Mouse (Mus musculus) adrenal gland, postnatal 25 days (tissue): ENCODE results near the gene Ankrd31. TPM values are rescaled to one million over a fixed set of nuclear protein-coding genes. Genes with fewer than 3 reads are reported as not detected.
"Not testable (repeated sequence)": the region's sequence is repeated elsewhere in the genome, so short reads cannot be mapped to it uniquely, and the experiment has no call there.

Source experiments
- DNase-seq: peaks from one replicate; pipeline ENCODE4 v3.0.0; 2021; ENCODE audit warnings: mixed read lengths
- long read RNA-seq: library from polyadenylated mRNA; stranded (forward); transcript quantifications from one replicate; pipeline ENCODE4 v2.0.0, GENCODE M21; 2021
- total RNA-seq: library from RNA; stranded (reverse); gene quantifications from 2 replicates; pipeline ENCODE4 v1.2.3, GENCODE M21; 2021

Ankrd31 gene
- not detected in 2 replicates for total RNA-seq
- long read RNA-seq: 0 reads

DNA sequence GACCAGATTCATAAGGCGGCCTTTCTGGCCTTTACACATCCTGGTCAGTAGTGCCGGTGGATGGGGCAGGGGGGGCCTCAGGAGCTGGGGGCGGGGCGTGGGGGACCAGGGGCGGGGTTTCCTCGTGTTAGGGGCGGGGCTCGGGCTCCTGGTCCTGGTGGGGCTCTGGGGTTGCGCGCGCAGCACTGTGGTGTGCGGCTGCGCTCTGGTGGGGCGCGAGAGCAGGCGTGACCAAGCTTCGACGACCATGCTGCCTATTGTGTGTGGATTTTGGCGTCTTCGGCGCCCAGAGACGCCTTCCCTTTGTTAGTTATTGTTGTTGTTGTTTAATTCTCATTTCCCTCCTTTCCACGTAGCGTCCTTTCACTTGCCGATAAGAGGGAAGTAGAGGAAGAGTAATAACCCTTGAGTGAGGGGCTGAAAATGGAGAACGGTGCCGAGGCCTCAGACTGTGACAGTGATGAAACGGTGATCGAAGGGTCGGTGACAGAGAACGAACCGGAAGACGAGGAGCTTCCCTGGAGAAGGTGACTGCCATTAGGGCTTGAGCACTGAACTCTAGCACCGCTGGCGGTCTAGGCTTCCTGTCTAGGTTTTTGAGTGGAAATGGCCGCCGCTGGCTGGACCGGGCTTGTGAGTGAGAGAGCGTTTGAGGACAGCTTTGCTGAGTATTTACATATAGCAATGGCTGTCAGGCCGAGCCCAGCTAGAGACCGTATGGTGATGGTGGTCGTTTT lies at the start of gene Ankrd31:
Gene Ankrd31, plus strand, starts transcription at position 164 of the 737 bp plus-strand sequence.
- no peak for DNase-seq

DNA sequence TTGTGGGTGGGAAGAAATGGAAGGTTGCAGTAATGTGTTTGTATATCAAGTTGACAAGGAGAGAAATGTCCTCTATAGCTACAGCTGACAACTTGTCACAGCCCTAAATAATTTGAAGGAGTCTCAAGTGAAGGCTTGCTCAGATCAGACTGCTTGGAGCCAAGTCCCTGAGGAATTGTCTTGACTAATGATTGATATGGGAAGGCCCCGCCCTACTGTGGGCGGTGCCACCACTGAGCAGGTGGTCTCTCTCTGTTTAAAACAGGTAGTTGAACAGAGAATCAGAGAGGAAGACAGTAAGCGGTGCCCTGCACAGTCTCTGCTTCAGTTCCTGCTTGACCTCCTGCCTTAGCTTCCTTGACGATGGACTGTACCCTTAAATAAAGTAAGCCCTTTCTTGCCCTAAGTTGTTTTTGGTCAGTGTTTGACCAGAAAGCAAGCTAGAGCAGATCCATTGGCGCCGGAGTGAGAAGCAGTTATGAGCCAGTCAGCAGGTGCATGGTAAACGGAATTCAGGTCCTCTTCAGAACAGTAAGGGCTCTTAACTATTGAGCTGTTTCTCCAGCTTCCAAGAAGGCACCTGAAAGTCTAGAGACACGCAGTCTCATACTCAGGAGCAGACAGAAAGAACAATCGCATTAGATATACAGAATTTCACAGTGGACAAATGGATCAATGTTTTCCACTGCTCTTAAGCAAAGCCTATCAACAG lies 45.3 kb upstream of the Ankrd31 start:
- no peak for DNase-seq

DNA sequence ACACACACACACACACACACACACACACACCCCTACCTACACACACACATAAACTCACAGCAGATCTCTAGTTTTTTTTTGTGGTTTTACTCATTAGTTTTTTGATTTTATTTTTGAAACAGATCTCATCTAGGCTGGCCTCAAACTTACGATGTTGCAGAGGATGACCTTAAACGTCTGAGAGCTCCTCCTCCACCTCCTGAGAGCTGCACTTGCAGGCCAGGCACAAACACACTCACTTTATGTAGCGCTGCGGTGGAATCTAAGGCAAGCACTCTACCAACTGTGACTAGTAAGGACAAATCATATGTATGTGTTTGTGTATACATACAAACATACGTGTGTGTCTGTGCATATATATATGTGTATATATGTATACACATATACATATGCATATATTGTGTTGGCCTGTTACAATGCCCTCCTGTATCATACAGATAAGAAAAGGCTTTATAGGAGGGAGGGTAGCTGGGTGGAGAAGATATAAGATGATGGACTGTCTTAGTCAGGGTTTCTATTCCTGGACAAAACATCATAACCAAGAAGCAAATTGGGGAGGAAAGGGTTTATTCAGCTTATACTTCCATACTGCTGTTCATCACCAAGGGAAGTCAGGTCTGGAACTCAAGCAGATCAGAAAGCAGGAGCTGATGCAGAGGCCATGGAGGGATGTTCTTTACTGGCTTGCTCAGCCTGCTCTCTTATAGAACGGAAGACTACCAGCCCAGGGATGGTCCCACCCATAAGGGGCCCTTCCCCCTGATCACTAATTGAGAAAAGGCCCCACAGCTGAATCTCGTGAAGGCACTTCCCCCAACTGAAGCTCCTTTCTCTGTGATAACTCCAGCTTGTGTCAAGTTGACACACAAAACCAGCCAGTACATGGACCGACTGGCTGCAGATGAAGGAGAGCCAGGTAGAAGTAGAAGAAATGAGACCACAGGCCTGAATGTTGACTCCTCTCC lies 38.5 kb upstream of the Ankrd31 start:
- DNase-seq: no peak

DNA sequence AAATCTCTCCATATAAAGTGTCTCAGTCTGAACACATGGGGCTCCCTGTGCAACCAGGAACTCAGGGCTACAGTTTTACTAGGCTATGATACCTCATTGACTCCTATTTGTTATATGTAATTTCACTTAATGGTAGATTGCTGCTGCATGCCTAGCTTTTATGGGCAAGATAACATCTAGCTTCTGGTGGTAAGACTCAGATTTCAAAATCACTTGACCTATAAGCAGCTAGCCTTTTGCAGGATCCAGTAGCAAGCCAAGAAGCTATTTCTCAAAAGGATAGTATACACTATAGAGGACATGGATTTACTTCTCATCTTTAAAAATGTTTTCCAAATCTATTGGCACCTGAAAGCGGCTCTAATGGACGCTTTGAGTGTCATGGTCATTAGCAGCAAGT lies 31.8 kb upstream of the Ankrd31 start:
- no peak for DNase-seq

DNA sequence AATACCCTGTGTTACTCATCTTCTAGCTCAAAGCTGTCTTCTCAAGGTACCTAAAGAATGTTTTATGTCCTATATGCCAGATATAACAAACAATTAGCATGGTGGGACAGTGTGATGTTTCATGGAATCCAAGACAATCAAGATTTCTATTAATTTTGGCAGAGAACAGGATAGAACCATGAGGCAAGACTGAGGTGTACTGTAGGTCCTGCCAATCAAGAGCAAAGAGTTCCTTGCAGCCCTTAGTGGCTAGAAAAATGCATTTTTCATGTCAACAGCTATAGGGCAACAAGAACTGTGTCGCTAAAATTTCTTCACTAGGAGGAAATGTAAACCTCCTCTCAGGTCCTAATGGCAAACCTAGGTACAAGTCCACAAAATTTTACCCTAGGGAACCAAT lies 30.3 kb upstream of the Ankrd31 start:
- no peak for DNase-seq

DNA sequence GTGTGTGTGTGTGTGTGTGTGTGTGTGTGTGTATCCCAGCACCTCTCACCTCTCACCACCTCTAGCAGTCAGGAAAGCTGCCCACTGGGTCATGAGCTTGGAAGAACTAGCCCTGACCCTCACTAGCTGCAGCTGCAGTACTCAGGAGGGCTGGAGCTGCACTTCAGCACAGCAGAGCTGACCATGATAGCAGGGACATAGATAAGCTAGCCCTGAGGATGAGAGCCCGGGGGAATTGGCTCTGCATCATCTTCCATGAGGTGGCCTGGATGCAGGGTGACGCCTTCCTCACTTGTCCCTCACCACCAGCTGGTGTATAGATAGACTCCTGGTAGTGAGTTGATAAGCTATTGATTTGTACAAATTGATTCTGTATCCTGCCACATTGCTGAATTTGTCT lies 28.1 kb upstream of the Ankrd31 start:
- no peak for DNase-seq

DNA sequence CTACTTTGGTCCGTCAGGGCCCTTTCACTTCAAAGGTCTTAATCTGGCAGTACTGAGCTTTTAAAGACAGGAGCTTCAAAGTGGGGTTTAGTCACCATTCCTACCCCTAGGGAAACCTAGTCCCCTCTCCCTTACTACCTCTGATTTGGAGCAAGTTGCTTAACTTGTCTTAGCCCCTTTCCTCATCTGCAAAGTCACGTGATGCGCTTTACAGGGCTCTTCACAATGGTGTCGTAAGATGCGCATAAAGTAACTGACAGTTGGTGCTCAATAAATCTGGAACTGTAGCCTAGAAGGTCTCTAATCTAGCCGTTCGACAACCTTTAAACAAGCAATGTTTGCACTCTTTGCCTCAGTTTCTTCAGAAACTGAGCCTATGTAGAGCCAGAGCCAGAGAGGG lies 19.8 kb upstream of the Ankrd31 start:
- DNase-seq: no peak

DNA sequence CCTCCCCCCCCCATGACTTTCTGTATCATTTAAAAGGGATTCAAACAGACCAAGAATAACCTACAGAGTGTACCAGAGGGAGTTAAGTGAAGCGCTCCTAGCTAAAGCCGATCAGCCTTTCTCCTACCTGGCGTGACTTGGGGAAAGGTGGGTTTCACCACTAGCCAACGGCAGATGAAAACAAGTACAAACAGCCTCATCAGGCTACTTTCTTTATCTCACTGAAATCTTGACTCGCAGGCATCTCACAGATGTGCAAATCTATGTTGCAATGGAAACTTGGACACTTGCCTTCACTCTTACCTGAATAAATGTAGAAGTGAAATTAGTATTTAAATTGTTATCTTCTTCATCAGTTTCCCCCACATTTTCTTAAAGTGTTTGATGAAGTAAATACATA lies 18.9 kb upstream of the Ankrd31 start:
- DNase-seq: no peak

DNA sequence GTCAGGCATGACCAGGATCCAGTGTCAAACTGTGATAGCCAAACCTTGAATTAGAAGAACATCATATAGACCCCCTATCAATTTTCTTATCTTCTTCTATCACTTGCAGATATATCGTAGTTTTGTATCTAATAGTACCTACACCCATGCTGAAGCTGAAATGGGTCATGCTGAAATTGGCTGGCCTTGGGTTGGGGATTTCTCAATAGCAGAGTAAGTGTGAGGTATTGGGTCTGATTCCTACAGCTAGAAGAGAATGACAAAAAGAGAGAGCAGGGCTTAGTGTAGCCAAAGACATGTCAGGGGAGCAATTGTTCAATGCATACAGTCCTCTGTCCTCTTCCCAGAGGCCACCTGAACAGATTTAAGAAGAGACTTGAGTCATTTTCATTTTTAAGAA lies 18.0 kb upstream of the Ankrd31 start:
- DNase-seq: peak; percentile 35

DNA sequence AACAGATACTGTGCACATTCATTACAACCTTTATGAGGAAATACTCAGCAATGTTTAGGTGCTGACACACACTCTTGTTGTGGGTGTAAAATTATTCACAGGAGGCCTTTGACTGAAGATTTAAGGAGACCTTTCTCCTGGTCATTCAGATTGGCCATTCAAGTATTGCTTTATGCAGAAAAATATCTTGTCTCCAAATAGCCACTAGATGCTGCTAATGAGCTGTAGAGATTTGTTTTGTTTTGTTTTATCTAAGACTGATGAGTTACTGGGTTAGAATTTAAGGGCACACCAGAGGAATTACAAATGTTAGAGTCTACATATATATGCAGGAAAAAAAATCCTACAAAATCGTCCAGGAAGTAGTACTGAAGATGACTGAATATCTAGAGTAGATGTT lies 12.9 kb upstream of the Ankrd31 start:
- no peak for DNase-seq

DNA sequence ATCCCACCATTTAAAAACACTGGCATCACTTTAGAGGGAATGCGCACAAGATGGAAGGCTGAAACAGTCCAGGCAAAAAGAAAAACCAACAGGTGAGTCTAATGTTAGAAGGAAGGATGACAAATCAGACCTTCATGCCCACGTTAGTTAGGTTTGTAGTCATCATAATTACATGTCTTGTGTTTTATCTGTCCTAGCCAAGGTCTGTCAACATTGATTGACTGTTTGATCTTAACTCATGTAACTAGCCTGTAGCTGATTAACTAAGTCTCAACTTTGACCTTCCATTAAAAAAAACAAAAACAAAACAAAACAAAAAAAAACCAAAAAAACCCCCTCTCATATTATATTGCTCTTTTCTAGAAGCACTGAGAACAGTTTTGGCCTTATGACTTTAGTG lies 7.9 kb upstream of the Ankrd31 start:
- DNase-seq: no peak

DNA sequence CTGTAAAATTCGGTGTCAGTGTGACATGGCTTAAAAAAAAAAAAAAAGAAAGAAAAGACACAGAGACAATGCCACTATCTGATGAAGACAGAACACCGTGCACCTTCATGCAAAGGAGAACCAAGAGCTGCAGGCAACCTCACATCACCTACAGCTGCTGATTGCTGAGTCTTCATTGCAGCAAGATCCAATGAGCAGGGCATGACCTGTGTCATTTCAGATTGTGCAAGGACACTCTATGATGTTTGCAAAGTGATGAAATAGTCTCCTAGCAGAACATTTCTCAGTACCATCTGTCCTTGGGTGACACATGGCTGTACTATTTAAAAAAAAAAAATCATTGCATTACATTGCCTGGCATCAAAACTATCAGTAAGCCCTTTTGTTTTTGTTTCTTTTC lies 5.2 kb upstream of the Ankrd31 start:
- no peak for DNase-seq

DNA sequence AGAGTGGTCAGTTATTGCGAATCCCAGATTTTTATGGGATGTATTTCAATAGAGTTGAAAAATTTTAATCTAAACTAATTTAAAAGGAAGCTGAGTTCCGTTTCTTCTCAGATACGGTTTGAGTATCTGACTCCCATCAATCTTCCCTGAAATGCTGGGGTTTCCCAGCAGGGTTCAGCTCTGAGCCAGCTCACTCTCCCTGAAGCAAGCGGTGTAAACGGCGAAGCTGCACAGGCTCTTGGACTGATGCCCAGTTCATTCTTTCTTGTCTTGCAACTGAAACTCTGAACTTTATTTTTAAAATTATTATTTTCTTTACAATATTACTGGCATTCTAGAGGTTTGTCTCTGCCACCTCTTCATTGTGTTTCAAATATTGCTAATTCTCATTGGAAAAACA lies 2.0 kb upstream of the Ankrd31 start:
- DNase-seq: peak; percentile 27

DNA sequence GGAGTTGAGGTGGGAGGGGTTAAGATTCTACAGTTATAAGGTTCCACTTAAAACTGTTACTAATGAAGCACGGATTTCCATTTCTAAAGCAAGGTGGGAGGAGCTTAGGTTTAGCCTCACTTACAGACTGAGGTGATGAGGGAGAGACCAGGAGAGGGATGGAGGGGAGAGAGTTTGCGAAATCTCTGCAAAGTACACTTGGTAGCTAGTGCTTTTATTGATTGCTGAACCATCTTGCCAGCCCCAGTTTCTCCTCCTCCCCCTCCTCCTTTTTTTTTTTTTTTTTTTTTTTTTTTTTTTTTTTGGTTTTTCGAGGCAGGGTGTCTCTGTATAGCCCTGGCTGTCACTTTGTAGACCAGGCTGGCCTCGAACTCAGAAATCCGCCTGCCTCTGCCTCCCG lies 1.8 kb downstream of the Ankrd31 start:
- DNase-seq: no peak

DNA sequence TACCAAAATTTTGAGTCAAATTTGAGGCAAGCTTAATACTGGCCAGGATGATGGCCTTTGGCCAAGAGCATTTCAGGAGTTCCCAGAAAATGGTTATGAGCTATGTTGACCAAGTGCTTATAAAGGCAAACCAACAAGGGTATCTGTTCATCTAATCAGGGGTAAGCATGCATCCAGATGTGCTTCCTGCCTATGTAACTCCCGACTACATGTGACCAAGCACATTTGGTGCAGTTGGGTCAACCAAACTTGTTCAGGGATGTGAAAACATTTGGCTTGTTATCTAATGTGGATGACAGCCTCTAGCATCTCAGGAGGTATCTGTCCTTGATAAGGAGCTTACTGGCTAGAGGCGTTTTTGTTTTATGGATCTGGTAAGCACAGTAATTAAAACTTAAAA lies 12.8 kb downstream of the Ankrd31 start:
- DNase-seq: no peak

DNA sequence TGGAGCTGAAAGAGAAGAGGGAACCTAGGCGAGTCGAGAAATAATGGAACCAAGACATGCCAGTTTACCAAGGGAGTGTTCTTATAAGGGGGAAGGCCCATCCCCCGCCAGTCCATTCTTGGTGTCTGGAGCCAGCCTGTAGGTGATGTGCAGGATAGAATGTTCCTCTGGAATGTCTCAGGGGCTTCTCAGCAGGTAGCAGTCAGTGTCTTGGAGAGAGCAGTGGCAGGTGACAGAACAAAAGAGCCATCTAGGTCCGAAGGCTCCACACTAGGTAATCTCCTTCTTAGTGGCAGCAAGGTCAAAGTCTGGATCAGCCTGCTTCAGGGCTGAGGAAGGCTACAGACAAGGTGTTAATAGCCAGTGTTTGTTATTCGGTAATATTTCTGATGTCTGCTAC lies 38.0 kb downstream of the Ankrd31 start:
- not testable (repeated sequence) for DNase-seq

DNA sequence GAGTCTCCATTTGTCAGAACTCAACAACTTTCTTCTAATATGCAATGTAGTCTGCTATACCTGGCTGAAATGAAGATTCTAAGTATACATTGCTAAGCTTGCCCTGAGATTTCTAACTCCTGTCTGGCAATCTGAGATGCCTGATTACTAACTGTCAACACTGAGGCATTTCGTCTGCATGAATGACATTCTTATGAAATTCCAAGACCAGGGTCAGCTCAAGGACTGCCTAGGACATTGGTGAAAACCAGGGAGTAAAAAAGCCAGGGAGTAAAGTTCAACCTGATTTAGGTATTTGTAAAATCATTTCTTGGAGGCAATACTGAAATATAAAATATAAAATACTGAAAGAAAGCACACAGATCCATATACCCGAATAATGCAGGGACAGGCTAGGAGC lies 45.4 kb downstream of the Ankrd31 start:
- no peak for DNase-seq

DNA sequence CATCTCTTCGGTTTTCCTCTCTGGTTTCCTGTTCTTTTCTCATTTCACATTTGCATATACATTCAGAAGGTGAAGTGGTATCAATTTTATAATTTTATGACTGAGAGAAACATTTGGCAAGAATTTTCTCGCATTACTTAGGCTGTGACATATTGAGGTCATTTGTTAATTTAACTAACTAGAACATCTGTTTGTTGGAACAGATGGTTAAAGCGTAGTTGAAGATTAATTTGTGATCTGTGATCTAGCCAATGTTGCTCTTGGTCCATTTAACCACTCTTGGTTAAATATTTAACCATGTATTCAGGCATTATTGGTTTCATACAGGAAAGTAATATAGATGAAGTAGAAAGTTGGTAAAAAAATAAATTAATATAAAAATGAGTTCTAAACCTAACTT lies 47.2 kb downstream of the Ankrd31 start:
- DNase-seq: no peak

DNA sequence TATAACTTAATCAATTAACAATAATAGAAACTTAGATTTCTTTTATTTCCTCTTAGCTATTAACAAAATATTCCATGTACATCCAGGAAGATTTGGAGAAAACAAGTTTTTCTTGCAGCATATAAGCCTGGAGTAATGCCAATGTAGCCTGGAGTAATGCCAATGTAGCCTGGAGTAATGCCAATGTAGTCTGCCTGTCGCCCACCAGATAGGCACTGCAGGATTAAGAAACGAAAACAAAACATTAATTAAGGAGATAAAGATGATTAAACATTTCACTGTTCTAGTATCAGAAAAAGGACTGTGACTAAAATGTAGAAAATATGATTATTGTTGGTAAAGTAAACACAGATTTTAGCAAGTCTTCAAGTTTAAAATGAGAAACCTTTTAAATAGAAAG lies 49.4 kb downstream of the Ankrd31 start:
- peak; percentile 9 for DNase-seq

DNA sequence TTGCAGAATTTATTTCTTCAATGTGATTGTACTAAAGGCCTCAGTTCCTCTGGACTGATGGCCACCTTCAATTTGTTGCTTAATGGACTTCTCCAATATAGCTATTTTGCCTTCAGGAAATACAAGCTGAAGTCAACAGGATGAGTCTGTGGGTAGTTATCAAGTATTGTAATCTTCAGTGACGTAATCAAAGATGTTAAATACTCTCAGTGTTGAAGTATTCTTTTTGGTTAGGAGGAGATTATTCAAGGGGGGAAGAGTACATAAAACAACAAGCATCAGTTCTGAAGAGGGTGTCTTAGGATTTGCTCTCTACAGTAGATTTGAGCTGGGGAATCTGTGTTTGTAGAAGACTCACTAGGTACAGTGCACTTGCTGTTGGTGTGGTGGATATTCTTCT lies 101.7 kb downstream of the Ankrd31 start:
- no peak for DNase-seq

DNA sequence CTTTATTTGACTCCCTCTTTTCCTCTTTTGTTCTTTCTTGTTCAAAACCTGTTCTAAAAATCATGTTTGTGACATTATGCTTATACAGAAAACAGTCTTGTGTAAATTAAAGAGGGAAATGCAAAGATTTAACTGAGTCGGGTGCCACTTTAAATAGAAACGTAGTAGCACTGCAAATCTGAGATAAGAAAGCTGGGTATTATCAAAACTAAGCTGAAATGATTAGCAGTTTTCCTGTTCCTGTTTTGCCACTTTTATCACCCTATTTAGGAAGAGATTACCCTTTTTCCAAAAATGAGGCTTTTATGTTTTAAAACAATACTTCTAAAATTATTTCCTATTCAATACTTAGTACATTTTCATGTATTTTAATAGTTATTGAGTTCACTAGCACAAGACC lies 104.1 kb downstream of the Ankrd31 start:
- no peak for DNase-seq

DNA sequence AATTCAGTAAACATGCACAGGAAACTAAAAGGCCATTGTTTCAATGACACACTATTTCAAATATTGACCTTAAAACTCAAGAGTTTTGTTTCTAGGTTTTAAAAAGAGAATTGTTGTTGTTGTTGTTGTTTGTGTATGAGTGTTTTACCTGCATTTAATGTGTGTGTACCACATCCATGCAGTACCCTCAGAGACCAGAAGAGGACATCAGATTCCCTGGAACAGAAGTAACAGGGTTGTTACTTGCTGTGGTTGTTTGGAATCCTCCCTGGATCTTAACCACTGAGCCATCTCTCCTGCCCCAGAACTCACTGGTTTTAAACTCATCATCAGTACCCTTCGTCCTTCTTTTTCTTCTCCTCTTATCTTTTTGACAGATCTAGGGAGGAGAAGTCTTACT lies 105.2 kb downstream of the Ankrd31 start:
- DNase-seq: no peak

DNA sequence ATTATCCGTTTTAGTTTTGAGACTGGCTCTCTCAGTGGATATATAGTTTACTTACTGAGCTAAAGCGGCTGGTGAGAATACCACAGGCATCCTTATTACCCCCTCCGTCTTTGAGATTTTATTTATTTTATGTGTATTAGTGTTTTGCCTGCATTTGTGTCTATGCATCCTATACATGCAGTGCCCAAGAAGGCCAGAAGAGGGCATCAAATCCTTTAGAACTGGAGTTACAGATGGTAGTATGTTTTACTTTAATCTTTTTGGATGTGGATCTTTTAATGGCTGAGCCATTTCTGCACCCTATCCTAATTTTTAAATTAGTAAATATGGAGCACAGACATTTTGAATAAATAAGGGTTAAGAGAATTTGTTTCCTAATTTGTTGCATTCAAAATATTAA lies 107.1 kb downstream of the Ankrd31 start:
- DNase-seq: peak; percentile 60
